Mouse (Mus musculus): ENCODE data around the gene Wnt9a.
"Not testable (repeated sequence)": the region's sequence is repeated elsewhere in the genome, so short reads cannot be mapped to it uniquely, and the experiment has no call there.

Wnt9a gene

DNA sequence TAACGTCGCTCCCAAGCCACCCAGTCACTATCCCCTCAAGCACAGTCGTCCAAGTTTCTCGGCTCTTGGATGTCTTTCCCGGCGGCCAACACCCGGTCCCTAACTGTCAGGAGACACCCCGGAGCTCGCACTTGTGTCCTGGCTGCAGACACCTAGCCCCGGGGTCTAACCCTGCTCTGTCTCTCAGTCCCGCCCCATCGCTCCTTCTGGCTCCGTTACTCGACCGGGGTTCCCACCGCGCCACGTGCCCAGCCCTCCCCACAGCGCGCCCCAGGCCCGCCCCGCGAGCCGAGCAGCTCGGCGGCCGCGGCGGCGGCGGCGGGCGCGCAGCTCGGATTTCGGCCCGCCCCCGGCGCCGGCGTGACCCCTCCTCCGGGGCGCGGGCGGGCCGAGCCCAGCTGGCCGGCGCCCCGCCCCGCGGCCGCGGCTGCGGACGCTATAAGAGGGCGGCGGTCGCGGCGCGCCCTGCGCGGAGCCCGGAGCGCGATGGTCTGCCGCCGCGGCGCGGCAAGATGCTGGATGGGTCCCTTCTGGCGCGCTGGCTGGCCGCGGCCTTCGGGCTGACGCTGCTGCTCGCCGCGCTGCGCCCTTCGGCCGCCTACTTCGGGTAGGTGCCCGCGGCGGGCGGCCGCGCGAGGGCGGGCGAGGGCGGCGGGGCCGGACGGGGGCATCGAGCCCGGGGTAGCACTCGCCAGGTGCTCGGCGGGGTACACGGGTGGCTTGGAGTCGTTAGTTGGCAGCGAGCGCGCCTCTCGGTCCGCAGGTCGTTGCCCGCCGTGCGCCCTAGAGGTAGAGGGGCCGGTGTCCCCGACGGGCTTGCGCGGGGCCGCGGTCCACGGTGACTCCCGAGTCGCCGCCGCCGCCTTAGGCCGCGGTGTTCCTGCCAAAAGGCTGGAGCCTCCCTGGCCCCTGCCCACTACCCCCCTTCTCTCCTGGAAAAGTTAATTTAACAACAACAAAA is at the start of gene Wnt9a:
Gene Wnt9a, plus strand, starts transcription at position 468 of the 961 bp plus-strand sequence.
- no peak for DNase-seq (ENCODE audit: low read depth)

DNA sequence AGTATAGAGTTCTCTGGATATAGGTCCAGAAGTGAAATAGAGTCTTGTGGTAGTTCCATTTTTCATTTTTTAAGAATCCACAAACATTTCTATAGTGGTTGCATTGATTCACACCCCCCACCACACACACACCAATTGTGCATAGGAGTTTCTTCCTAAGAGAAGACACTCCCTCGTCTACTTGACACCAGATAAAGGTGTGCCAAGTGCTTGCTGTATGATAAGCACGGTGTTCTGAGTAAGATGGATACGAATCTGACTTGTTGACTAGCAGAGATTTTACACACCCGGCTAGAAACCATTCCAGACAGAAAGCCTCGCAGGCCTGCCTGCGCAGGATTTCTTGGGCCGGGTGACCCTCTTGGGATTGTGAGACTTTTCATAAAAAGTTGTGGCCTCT is 47.1 kb upstream of the Wnt9a start:
- DNase-seq (ENCODE audit: low read depth): no peak

DNA sequence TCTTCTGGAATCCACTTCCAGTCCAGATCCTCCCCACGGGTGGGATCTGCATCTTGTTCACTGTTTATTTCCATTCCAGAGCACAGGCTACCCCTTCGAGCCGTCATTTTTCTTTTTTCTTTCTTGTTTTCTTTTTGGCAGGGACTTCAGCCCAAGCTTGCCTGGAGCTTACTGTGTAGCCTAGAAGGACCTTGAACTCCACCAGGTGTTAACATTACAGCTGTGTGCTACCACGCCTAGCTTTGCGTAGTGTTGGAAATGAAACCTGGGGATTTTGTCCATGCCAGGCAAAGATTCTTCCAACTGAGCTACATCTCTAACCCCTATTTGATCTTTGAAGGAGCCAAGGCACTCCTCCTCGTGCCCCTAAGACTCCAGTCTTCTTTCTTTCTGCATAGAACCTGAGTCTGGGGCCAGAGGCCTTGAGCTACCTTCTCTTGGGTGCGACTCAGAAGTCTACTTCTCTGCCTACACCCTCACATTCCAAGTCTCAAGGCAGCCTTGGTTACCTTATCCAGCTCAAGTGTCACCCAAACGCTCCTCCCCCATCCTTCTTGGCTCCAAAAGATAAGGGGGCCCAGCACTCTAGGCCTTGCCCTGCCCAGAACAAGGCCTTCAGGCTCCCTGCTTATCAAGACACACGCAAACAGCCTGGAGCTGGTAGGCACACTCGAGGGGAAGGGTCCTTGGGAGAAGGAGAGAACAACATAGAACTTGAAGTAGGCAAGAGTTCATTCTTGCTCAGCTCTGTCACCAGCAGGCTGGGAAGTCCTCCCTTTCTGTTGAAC is 45.8 kb upstream of the Wnt9a start:
- peak; percentile 84 for DNase-seq (ENCODE audit: low read depth)

DNA sequence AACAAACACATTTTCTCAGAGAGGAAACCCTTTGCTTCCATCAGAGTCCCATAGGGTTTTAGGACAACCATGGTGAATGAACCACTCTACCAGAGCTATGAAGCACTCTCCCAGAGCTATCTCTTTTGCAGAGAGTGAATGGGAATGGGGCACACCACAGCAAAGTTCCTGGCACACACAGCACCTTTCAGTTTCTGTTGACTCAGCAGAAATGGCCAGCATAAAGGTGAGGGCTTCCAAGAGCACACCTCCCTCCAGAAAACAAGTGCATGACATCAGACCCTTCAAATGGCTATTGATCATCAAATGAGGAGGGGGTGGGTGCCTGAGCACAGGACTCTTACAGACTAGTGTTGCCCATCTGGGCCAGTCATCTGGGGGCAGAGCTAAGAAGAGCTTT is 44.4 kb upstream of the Wnt9a start:
- no peak for DNase-seq (ENCODE audit: low read depth)

- no peak for DNase-seq (ENCODE audit: low read depth)
Observed at GRCm38 (mm10) chr11:59263870-59264563, 42.7 kb upstream of the Wnt9a start.

GRCm38 (mm10) chr11:59264593-59264992 is 42.1 kb upstream of the Wnt9a start:
- no peak for DNase-seq (ENCODE audit: low read depth)

GRCm38 (mm10) chr11:59265154-59265813 is 41.4 kb upstream of the Wnt9a start:
- no peak for DNase-seq (ENCODE audit: low read depth)

DNA sequence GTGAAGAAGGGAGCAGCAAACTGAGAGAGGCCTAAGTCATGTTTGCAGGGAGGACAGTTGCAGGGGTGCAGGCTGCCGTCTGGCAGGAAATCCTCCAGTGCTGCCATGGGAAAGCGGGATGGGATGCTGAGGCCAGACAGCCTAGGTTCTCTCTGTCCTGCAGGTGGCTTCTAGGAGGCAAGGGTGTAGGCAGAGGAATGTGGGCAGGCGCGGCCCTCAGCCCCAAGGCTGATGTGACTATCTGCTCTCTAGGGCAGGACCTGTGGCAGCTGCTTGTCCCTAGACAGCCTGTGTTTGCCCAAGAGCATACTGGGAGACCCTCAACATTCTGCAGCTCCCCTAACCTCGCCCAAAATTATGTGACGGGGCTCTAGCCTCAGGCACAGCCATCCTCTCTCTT is 40.0 kb upstream of the Wnt9a start:
- no peak for DNase-seq (ENCODE audit: low read depth)

DNA sequence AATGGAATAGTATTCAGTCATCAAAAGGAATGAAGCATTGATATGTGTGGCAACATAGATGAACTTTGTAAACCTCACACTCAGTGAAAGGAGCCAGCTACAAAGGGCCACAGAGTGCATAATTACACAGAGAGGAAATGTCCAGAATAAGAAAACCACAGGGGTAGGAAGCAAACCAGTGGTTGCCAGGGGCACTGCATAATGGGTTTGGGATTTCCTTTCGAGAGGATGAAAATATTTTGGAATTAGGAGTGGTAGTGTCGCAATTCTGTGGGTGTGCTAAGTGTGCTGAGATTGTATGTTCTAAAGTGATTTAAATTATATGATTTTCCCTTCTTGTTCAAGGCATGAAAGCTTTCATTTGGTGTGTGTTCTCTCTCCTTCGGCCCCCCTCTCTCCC is 32.5 kb upstream of the Wnt9a start:
- no peak for DNase-seq (ENCODE audit: low read depth)

- DNase-seq (ENCODE audit: low read depth): no peak
Observed at GRCm38 (mm10) chr11:59276877-59277276, 29.9 kb upstream of the Wnt9a start.

- DNase-seq (ENCODE audit: low read depth): no peak
Observed at GRCm38 (mm10) chr11:59278047-59278446, 28.7 kb upstream of the Wnt9a start.

DNA sequence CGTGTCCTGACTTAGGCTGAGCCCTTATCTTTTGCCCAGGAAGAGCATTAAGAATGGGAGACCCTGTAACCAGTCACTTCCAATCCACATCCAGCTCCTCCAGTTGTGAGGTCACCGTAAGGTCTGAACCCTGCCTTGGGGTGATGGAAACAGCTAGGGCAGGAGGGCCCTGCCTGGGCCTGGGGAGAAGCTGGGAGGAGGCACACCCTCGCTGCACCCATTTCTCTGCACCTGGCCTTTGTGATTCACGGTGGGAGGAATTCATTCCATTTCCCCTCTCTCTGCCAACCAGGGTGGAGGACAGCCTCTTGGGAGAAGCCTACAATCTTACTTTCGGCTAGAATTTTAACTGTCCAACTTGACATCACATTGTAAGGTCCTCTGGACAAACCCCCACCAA is 24.6 kb upstream of the Wnt9a start:
- DNase-seq (ENCODE audit: low read depth): no peak

DNA sequence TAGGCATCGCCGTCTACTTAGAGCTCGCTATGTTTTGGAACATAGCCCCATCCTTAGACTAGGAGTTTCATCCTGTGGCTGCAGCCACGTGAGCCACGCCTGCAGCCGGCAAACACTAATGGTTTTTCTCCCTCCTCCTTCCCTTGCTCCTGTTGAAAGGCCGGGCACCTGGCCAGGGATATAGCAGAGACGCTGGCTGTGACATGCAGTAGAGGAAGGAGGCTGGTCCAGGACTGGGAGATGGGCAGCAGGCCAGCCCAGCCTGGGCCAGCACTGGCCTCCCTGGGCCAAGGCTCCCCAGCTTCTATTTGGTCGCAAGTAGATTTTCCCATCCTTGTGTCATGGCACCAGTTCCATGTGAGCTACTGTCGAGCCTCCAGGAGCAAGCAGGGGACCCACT is 23.8 kb upstream of the Wnt9a start:
- no peak for DNase-seq (ENCODE audit: low read depth)

DNA sequence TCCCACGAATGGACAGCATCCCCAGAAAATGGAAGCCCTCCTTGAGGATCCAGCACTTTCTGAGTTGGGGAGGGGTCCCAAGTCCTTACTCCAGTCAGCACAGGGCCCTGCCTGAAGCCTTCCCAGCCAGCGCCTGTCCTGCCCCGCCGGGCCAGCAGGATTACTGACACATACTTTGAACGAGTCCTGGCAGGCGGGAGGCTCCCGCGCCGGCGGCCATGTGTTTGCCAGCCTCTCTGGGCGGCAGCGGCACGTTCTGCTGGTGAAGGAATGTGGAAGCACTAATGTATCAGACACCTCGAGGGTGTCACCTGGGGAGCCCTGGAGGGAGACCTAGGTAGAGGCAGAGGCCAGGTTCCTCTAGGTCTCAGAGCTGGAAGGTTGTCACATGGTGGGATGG is 22.6 kb upstream of the Wnt9a start:
- DNase-seq (ENCODE audit: low read depth): no peak

GRCm38 (mm10) chr11:59289706-59290105 is 17.0 kb upstream of the Wnt9a start:
- no peak for DNase-seq (ENCODE audit: low read depth)

DNA sequence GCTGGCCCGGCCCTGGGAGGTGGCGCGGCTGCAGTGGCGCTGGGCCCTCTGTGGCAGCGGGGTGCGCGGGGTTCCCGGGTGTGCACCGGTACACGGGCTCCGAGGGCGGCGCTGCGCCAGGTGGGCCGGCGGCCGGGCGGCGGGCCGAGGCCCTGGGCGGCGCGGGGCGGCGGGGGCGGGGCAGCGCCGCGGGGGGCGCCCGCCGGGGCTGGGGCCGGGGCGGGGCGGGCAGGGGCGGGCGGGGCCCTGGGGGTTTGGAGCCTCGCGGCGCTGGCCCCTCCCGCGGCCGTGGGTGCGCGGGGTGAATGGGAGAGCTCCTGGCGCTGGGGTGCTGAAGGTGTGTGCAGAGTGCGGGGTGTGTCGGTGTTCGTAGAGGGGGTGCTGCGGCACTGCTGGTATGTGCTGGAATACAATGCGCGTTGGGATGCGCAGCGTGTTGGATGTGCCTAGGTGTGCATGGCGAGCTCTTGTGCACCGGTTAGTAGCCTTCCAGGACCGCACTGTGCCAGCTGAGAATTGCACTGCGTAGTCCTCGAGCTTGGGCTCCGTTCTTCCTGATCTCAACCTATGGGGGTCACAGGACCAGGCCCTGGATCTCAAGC is 15.9 kb upstream of the Wnt9a start, which contains the start of gene Wnt3a:
Gene Wnt3a, minus strand, starts transcription at position 51 of the 602 bp plus-strand sequence.
- DNase-seq (ENCODE audit: low read depth): no peak

DNA sequence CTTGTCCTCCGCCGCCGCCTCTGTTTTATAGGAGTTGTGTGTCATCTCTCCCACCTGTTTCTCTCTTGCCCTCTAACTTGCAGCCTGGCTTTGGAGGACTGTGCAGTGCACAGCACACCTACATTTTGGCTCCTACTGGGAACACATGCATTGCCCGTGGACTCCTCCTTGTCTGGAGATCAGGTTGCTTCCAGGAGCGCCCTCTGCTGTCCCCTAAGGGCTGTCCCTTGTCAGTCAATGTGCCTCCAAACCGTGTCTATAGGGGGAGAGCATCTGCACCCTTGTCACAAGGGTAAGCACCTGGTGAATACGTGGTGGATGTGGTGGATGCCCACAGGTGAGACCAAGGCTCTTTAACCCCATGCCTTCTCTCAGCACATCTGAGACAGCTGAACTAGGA is 13.1 kb upstream of the Wnt9a start:
- DNase-seq (ENCODE audit: low read depth): peak; percentile 58

DNA sequence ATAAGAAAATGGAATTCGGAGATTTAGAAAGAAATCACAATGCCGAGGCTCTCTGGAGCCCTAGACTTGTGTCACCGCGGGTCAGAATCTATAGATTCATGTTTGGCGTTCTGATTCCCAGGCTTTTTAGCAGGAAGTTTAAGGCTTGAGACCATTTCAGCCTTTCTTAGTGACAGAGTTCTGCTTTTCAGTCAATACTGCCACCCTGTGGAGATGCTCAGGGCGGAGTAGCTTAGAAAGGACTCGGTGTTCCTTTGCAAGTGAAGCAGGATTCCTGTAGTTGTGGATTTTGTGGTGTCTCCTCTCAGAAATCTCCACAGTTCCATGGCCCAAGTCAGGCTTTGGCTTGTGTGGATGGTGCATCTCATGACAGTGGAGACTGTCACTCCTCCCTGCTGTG is 8.8 kb upstream of the Wnt9a start:
- DNase-seq (ENCODE audit: low read depth): no peak

GRCm38 (mm10) chr11:59300185-59300584 is 6.5 kb upstream of the Wnt9a start:
- no peak for DNase-seq (ENCODE audit: low read depth)

DNA sequence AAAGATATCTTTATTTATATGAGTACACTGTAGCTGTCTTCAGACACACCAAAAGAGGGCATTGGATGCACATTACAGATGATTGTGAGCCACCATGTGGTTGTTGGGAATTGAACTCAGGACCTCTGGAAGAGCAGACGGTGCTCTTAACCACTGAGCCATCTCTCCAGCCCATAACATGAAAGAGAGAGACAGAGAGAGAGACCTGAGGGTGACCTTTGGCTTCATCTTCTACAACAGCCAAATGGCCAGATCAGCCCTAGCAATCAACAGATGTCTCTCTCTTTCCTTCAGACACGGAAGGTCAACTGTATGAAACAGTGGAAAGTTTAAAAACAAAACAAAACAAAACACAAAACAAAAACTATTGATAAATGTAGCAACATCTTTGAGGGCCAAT is 5.7 kb upstream of the Wnt9a start:
- not testable (repeated sequence) for DNase-seq (ENCODE audit: low read depth)
